Mouse (Mus musculus): ENCODE measurements around the gene Tpd52l2. TPM values are rescaled to one million over a fixed set of nuclear protein-coding genes. Genes with fewer than 3 reads are reported as not detected.
A peak's percentile ranks its signal among the peaks of the same experiment; 100 is the strongest.

Tpd52l2 gene
- total and polyA plus RNA-seq, 2 experiments from 2014 or later, result 58.2 to 103 TPM

GRCm38 (mm10) chr2:181463008-181463738 lies 33.8 kb upstream of the Tpd52l2 start:
- Histone ChIP-seq H3K9ac (replicated peaks; ENCODE audit: low read depth, low read length) (no peak overlapping the region), H3K4me2 (ENCODE audit: low read depth, low read length) (no peak overlapping the region), H3K36me3 (replicated peaks; ENCODE audit: control insufficient read depth, insufficient read depth, low read length) (no peaks in the 10 kb centered on the region), H3K9me3 (replicated peaks; ENCODE audit: control insufficient read depth, low read length) (no peaks in the 10 kb centered on the region), H3K4me1 (ENCODE audit: control insufficient read depth, insufficient read depth) (0 out of 2 replicates have a peak, but pooled peaks cover under 1% of the 10 kb centered on the region), H3K27ac (ENCODE audit: low read depth) (no peak overlapping the region), H3K27me3 (ENCODE audit: control insufficient read depth, insufficient read depth, low read length) (no peaks in the 10 kb centered on the region), H3K4me3 (ENCODE audit: low read depth, low read length) (no peak overlapping the region)
- peak; percentile 40 for ATAC-seq (ENCODE audit: insufficient read depth, low read depth)
- no peak for TF ChIP-seq CTCF (IDR thresholded peaks at IDR 0.05; ENCODE audit: low read depth)
- TF ChIP-seq EP300 (IDR thresholded peaks at IDR 0.05; ENCODE audit: low read depth), result no peak
- 24% methylated on average over 7 of the region's 7 CpGs for WGBS
- peak; percentile 52 for DNase-seq (ENCODE audit: low spot score)

- Histone ChIP-seq H3K4me2 (ENCODE audit: low read depth, low read length) (no peak overlapping the region), H3K4me1 (ENCODE audit: control insufficient read depth, insufficient read depth) (peaks cover 5% of the 10 kb centered on the region), H3K4me3 (ENCODE audit: low read depth, low read length) (no peak overlapping the region), H3K27ac (ENCODE audit: low read depth) (no peak overlapping the region), H3K9ac (replicated peaks; ENCODE audit: low read depth, low read length) (no peak overlapping the region), H3K9me3 (replicated peaks; ENCODE audit: control insufficient read depth, low read length) (no peaks in the 10 kb centered on the region), H3K27me3 (ENCODE audit: control insufficient read depth, insufficient read depth, low read length) (no peaks in the 10 kb centered on the region), H3K36me3 (replicated peaks; ENCODE audit: control insufficient read depth, insufficient read depth, low read length) (no peaks in the 10 kb centered on the region)
- WGBS, result 62% methylated on average over 3 of the region's 3 CpGs
- ATAC-seq (ENCODE audit: insufficient read depth, low read depth), result no peak
- DNase-seq (ENCODE audit: low spot score), result no peak
- TF ChIP-seq CTCF (IDR thresholded peaks at IDR 0.05; ENCODE audit: low read depth) (no peak), EP300 (IDR thresholded peaks at IDR 0.05; ENCODE audit: low read depth) (no peak)
Observed at GRCm38 (mm10) chr2:181465423-181465822, 31.5 kb upstream of the Tpd52l2 start.

- WGBS, result 58% methylated on average over 2 of the region's 2 CpGs
- peaks cover 31% of the 10 kb centered on the region for H3K4me1 ChIP-seq (ENCODE audit: control insufficient read depth, insufficient read depth)
- DNase-seq (ENCODE audit: low spot score) (no peak), ATAC-seq (ENCODE audit: insufficient read depth, low read depth) (no peak)
- no peaks in the 10 kb centered on the region for H3K27me3 ChIP-seq (ENCODE audit: control insufficient read depth, insufficient read depth, low read length)
- H3K9me3 ChIP-seq (replicated peaks; ENCODE audit: control insufficient read depth, low read length), result no peaks in the 10 kb centered on the region
- H3K4me3 ChIP-seq (ENCODE audit: low read depth, low read length), result no peak overlapping the region
- peak overlapping the region; percentile 85 for H3K27ac ChIP-seq (ENCODE audit: low read depth)
- TF ChIP-seq EP300 (IDR thresholded peaks at IDR 0.05; ENCODE audit: low read depth) (0 out of 2 replicates have a peak, but pooled peaks have one; percentile 55), CTCF (IDR thresholded peaks at IDR 0.05; ENCODE audit: low read depth) (no peak)
- H3K36me3 ChIP-seq (replicated peaks; ENCODE audit: control insufficient read depth, insufficient read depth, low read length), result no peaks in the 10 kb centered on the region
- no peak overlapping the region for H3K9ac ChIP-seq (replicated peaks; ENCODE audit: low read depth, low read length)
- no peak overlapping the region for H3K4me2 ChIP-seq (ENCODE audit: low read depth, low read length)
Observed at GRCm38 (mm10) chr2:181470285-181470684, 26.7 kb upstream of the Tpd52l2 start.

GRCm38 (mm10) chr2:181471246-181471645 lies 25.7 kb upstream of the Tpd52l2 start:
- TF ChIP-seq EP300 (IDR thresholded peaks at IDR 0.05; ENCODE audit: low read depth), result 0 out of 2 replicates have a peak, but pooled peaks have one; percentile 53
- no peak for TF ChIP-seq CTCF (IDR thresholded peaks at IDR 0.05; ENCODE audit: low read depth)
- Histone ChIP-seq H3K9me3 (replicated peaks; ENCODE audit: control insufficient read depth, low read length) (no peaks in the 10 kb centered on the region), H3K9ac (replicated peaks; ENCODE audit: low read depth, low read length) (no peak overlapping the region), H3K36me3 (replicated peaks; ENCODE audit: control insufficient read depth, insufficient read depth, low read length) (no peaks in the 10 kb centered on the region), H3K27ac (ENCODE audit: low read depth) (peak overlapping the region; percentile 85), H3K4me1 (ENCODE audit: control insufficient read depth, insufficient read depth) (peaks cover 31% of the 10 kb centered on the region), H3K27me3 (ENCODE audit: control insufficient read depth, insufficient read depth, low read length) (no peaks in the 10 kb centered on the region), H3K4me2 (ENCODE audit: low read depth, low read length) (no peak overlapping the region), H3K4me3 (ENCODE audit: low read depth, low read length) (no peak overlapping the region)
- 16% methylated on average over 5 of the region's 5 CpGs for WGBS
- DNase-seq (ENCODE audit: low spot score) (peak; percentile 84), ATAC-seq (ENCODE audit: insufficient read depth, low read depth) (peak; percentile 90)

- TF ChIP-seq CTCF (IDR thresholded peaks at IDR 0.05; ENCODE audit: low read depth) (no peak), EP300 (IDR thresholded peaks at IDR 0.05; ENCODE audit: low read depth) (no peak)
- ATAC-seq (ENCODE audit: insufficient read depth, low read depth), result no peak
- Histone ChIP-seq H3K27ac (ENCODE audit: low read depth) (peak overlapping the region; percentile 85), H3K9me3 (replicated peaks; ENCODE audit: control insufficient read depth, low read length) (no peaks in the 10 kb centered on the region), H3K36me3 (replicated peaks; ENCODE audit: control insufficient read depth, insufficient read depth, low read length) (no peaks in the 10 kb centered on the region), H3K4me3 (ENCODE audit: low read depth, low read length) (no peak overlapping the region), H3K27me3 (ENCODE audit: control insufficient read depth, insufficient read depth, low read length) (no peaks in the 10 kb centered on the region), H3K9ac (replicated peaks; ENCODE audit: low read depth, low read length) (no peak overlapping the region), H3K4me1 (ENCODE audit: control insufficient read depth, insufficient read depth) (peaks cover 31% of the 10 kb centered on the region), H3K4me2 (ENCODE audit: low read depth, low read length) (no peak overlapping the region)
- WGBS, result 58% methylated on average over 1 of the region's 1 CpGs
- DNase-seq (ENCODE audit: low spot score), result no peak
Observed at GRCm38 (mm10) chr2:181472256-181472827, 24.6 kb upstream of the Tpd52l2 start.

All from heart, postnatal 0 days (tissue).